Mouse (Mus musculus) C2C12 (cell line): ENCODE data around the gene Hsdl2.

Source experiments
- CTCF ChIP-seq: IDR thresholded peaks from one replicate; pipeline ENCODE4 v1.5.1; 2011; ENCODE audit not compliant: control insufficient read depth, insufficient read depth, insufficient read length
- MYOG ChIP-seq: IDR thresholded peaks from one replicate; pipeline ENCODE4 v1.6.1; 2011; ENCODE audit not compliant: control insufficient read depth, insufficient read length; ENCODE audit errors: extremely low read depth

DNA sequence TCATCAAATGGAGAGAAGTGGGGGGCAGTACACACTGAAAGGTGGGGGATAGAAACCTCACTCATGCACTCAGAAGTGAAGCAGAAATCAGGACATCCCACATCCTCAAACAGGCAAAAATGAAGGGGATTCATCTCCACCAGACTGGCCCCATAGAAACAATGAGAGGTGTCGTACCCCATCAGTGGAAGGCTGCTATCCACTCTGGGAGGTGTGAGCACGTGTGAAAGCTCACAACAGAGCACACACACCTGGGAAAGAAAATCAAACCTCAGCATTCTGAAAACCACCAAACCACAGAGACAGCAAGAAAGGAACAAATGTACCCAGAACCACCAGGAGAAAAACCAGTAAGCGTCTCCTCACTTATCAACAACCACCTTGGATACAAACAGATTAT lies 17.2 kb upstream of the Hsdl2 start:
- TF ChIP-seq CTCF, result no peak
- TF ChIP-seq MYOG, result no peak
